Mouse (Mus musculus): ENCODE measurements around the gene Crtc3.

Gene Crtc3

DNA sequence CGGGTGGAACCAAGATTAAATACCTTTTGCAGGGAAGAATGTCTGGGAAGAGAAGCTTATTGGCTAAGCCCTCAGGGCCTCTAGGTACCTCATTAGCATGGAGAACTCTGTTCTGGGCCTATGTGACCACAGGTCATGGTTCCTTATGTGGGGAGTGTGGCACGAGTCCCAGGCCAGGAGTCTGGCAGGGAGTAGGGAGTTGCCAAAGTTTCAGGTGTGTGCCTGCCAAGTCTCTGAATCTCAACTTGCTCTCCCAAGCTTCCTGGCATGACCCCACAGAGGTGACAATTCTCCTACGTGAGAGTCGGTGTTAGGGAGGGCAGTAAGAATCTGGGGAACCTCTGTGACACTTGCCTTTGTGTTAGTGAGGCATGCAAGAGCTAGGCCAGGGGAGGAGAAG lies 131.5 kb downstream of the Crtc3 start:
- no peak for DNase-seq (ENCODE audit: extremely low read depth, low read depth)

DNA sequence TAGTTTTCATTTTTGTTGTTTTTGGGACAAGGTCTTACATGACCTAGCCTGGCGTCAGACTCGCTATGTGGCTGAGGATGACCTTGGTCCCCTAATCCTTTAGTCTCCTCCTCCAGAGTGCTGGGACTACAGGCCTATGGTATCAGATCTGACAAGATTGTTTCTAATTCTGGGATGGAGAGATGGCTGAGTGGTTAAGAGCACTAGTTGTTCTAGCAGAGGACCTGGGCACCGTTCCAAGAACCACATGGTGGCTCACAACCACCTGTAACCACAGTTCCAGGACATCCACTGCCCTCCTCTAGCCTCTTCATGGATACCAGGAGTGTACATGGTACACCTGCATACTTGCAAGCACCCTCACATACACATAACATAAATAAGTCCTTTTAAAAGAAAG lies 132.5 kb downstream of the Crtc3 start:
- DNase-seq (ENCODE audit: extremely low read depth, low read depth): no peak

DNA sequence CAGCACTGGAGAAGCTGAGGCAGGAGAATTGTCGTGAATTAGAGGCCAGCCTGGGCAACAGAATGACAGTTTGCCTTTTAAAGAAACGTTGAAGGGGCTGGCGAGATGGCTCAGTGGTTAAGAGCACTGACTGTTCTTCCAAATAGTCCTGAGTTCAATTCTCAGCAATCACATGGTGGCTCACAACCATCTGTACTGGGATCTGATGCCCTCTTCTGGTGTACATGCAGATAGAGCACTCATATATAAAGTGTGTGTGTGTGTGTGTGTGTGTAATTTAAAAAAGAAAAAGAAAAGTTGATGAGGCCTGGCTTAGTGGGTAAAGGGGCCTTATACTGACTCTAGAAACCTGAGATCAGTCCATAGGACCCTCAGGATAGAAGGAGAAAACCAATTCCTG lies 133.5 kb downstream of the Crtc3 start:
- no peak for DNase-seq (ENCODE audit: extremely low read depth, low read depth)

DNA sequence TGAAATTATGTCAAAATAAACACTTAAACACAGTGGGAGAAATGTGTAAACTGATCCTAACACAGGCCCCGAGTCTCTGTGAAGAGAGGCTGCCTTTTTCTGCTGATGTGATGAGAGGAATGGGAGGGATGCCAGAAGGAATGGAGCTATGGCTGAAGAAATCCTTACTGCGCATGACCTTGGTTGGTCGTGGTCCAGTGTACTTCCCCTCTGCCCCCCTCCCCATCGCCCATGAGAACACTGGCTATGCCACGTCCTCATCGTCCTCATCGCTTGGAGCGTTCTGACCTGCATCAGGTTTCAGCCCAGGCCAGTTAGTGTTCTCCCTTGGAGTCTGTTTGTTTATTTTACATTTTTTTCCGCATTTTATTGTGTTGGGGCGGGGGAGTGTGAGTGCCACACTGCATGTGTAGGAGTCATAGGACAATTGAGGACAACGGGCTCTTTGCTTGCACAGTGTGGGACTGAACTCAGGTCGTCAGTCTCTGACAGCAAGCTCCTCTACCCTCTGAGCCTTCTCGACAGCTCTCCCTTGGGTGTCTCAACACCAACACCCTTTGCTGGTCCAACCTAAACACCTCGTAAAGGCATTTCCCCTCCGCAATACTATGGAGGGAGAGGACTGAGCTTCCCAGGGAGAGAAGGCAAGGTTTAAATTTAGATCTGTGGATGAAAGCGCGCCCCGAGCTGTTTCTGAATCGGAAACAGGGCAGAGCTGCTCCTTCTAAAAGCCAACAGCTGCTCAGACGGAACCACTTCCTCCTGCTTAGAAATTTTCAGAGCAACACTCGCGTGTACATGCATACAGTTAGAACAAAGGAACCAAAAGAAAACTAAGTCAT lies 134.3 kb downstream of the Crtc3 start:
- DNase-seq (ENCODE audit: extremely low read depth, low read depth): no peak

- no peak for DNase-seq (ENCODE audit: extremely low read depth, low read depth)
Measured at GRCm38 (mm10) chr7:80548513-80549260, 140.0 kb downstream of the Crtc3 start.

GRCm38 (mm10) chr7:80542139-80542831 lies 146.4 kb downstream of the Crtc3 start:
- DNase-seq (ENCODE audit: extremely low read depth, low read depth): peak; percentile 88

DNA sequence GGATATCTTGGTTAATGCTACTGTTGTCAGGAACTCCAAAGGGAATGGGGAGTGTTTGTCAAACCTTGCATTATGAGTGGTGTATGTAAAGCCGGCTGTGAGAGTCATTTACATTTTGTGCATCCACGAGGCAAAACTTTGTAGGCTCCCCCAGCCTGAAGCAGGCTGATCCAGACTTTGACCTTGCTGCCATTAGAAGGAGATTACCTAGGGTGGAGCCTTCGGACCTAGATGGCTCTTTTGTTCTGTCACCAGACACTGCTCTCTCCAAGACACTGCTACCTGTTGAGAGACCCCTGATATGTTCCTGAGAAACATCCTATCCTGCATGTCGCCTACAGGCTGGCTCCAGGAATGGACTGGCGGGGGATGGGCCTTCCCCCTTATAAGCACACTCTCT lies 149.1 kb downstream of the Crtc3 start:
- DNase-seq (ENCODE audit: extremely low read depth, low read depth): no peak
